Mouse (Mus musculus) layer of hippocampus, adult 9-10 months (tissue): ENCODE measurements around the gene Uchl1.

Experiments
- DNase-seq: peaks from one replicate; pipeline ENCODE4 v3.0.0; 2022; ENCODE audit warnings: low spot score

Gene Uchl1

GRCm38 (mm10) chr5:66675983-66676382 is at the start of gene Uchl1:
Gene Uchl1 (plus strand): TSS chr5:66676091.
- peak; percentile 80 for DNase-seq

- no peak for DNase-seq
Observed at GRCm38 (mm10) chr5:66627805-66628204, 48.1 kb upstream of the Uchl1 start.

GRCm38 (mm10) chr5:66635459-66636079 is 40.3 kb upstream of the Uchl1 start:
- no peak for DNase-seq

- no peak for DNase-seq
Observed at GRCm38 (mm10) chr5:66642156-66642555, 33.7 kb upstream of the Uchl1 start.

- DNase-seq, result no peak
Observed at GRCm38 (mm10) chr5:66643260-66643659, 32.6 kb upstream of the Uchl1 start.

- no peak for DNase-seq
Observed at GRCm38 (mm10) chr5:66647504-66647903, 28.4 kb upstream of the Uchl1 start.

- no peak for DNase-seq
Observed at GRCm38 (mm10) chr5:66654220-66654619, 21.7 kb upstream of the Uchl1 start.

GRCm38 (mm10) chr5:66675189-66675890 is 551 bp upstream of the Uchl1 start:
- no peak for DNase-seq

- no peak for DNase-seq
Observed at GRCm38 (mm10) chr5:66676457-66677117, 696 bp downstream of the Uchl1 start.

GRCm38 (mm10) chr5:66677411-66678345 is 1.8 kb downstream of the Uchl1 start:
- DNase-seq, result no peak

- DNase-seq, result no peak
Observed at GRCm38 (mm10) chr5:66679222-66679621, 3.3 kb downstream of the Uchl1 start.

GRCm38 (mm10) chr5:66685930-66686329 is 10.0 kb downstream of the Uchl1 start:
- no peak for DNase-seq

GRCm38 (mm10) chr5:66686863-66687262 is 11.0 kb downstream of the Uchl1 start:
- DNase-seq, result no peak

GRCm38 (mm10) chr5:66687737-66688136 is 11.8 kb downstream of the Uchl1 start:
- DNase-seq, result no peak

GRCm38 (mm10) chr5:66688286-66688685 is 12.4 kb downstream of the Uchl1 start:
- DNase-seq, result no peak

- DNase-seq, result no peak
Observed at GRCm38 (mm10) chr5:66689796-66690195, 13.9 kb downstream of the Uchl1 start.

- no peak for DNase-seq
Observed at GRCm38 (mm10) chr5:66693231-66693630, 17.3 kb downstream of the Uchl1 start.

GRCm38 (mm10) chr5:66697119-66697518 is 21.2 kb downstream of the Uchl1 start:
- peak; percentile 66 for DNase-seq

- no peak for DNase-seq
Observed at GRCm38 (mm10) chr5:66699911-66700310, 24.0 kb downstream of the Uchl1 start.

GRCm38 (mm10) chr5:66701951-66702350 is 26.1 kb downstream of the Uchl1 start:
- DNase-seq, result no peak

- no peak for DNase-seq
Observed at GRCm38 (mm10) chr5:66703317-66704004, 27.6 kb downstream of the Uchl1 start.

- DNase-seq, result no peak
Observed at GRCm38 (mm10) chr5:66707859-66708258, 32.0 kb downstream of the Uchl1 start.
